Mouse (Mus musculus): ENCODE results near the gene Tmed1.

- TF ChIP-seq CTCF (IDR thresholded peaks at IDR 0.05) (no peak), POLR2A (IDR thresholded peaks at IDR 0.05; ENCODE audit: insufficient read depth, low read depth, low read length) (no peak)
Observed at GRCm38 (mm10) chr9:21553607-21554273, 43.7 kb upstream of the Tmed1 start.

Measured in heart, adult 2 months (tissue).